Mouse (Mus musculus) CH12.LX (cell line): ENCODE data around the gene Kcnb1.

ENCODE experiments used
- BHLHE40 ChIP-seq: IDR thresholded peaks from 2 replicates; pipeline ENCODE4 v1.6.1; 2011; ENCODE audit warnings: mild to moderate bottlenecking, low read depth, low read length, improper control_type of control experiment
- CHD1 ChIP-seq: IDR thresholded peaks from 2 replicates; pipeline ENCODE4 v1.6.1; 2012; ENCODE audit warnings: low read depth, low read length, improper control_type of control experiment, inconsistent platforms
- CTCF ChIP-seq, 2 experiments: IDR thresholded peaks in 1 of 2; conservative IDR thresholded peaks in 1 of 2; 2 replicates each; pipeline ENCODE4 v1.5.1; 2011 to 2012; ENCODE audit warnings: low read depth in 2 of 2, low read length in 2 of 2, improper control_type of control experiment in 1 of 2, inconsistent platforms in 1 of 2, mild to moderate bottlenecking in 1 of 2, moderate library complexity in 1 of 2
- JUND ChIP-seq: conservative IDR thresholded peaks from 2 replicates; pipeline ENCODE4 v1.6.1; 2011; ENCODE audit warnings: low read depth, low read length, improper control_type of control experiment
- KAT2A ChIP-seq: IDR thresholded peaks from 2 replicates; pipeline ENCODE4 v1.6.1; 2012; ENCODE audit warnings: low read length, improper control_type of control experiment, inconsistent platforms; ENCODE audit not compliant: insufficient replicate concordance
- MAX ChIP-seq: IDR thresholded peaks from 2 replicates; pipeline ENCODE4 v1.6.1; 2011; ENCODE audit warnings: low read length, improper control_type of control experiment
- MAZ ChIP-seq: IDR thresholded peaks from 2 replicates; pipeline ENCODE4 v1.6.1; 2012; ENCODE audit warnings: low read depth, mild to moderate bottlenecking, inconsistent platforms, low read length, improper control_type of control experiment, moderate library complexity
- POLR2A ChIP-seq: IDR thresholded peaks from 2 replicates; pipeline ENCODE4 v1.6.1; 2011; ENCODE audit warnings: low read depth, mild to moderate bottlenecking, improper control_type of control experiment, low read length
- SMC3 ChIP-seq: IDR thresholded peaks from 2 replicates; pipeline ENCODE4 v1.6.1; 2011; ENCODE audit warnings: low read depth, low read length, improper control_type of control experiment
- TCF12 ChIP-seq: IDR thresholded peaks from 2 replicates; pipeline ENCODE4 v1.6.1; 2014; ENCODE audit warnings: low read depth, mild to moderate bottlenecking, inconsistent platforms, low read length, improper control_type of control experiment
- UBTF ChIP-seq: IDR thresholded peaks from 2 replicates; pipeline ENCODE4 v1.6.1; 2012; ENCODE audit warnings: low read depth, mild to moderate bottlenecking, inconsistent platforms, low read length, improper control_type of control experiment, moderate library complexity
- USF2 ChIP-seq: conservative IDR thresholded peaks from 2 replicates; pipeline ENCODE4 v1.6.1; 2011; ENCODE audit warnings: low read depth, low read length, improper control_type of control experiment
- ZKSCAN1 ChIP-seq: IDR thresholded peaks from 2 replicates; pipeline ENCODE4 v1.6.1; 2012; ENCODE audit warnings: low read depth, inconsistent platforms, low read length, improper control_type of control experiment, borderline replicate concordance
- ZMIZ1 ChIP-seq: IDR thresholded peaks from 2 replicates; pipeline ENCODE4 v1.6.1; 2012; ENCODE audit warnings: low read depth, mild to moderate bottlenecking, inconsistent platforms, low read length, improper control_type of control experiment

DNA sequence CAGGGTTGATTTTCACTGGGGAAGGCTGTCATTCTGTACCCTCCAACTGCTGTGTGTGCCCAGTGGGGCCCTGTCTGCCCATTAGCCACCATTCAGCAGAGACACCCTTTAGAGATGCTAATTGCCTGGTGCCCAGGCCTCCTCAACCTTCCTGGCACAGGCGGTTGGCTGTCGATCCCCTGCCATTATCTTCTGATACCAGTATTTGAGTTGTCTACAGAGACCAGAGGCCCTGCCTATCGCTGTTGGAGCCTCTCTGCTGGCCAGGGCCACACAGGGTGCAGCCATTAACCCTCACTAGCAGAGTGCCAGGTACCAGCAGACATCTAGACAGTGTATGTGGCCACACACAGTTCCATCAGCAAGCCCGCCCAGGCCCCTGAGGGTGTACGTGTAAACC lies 31.2 kb downstream of the Kcnb1 start:
- TF ChIP-seq SMC3 (no peak), BHLHE40 (no peak), ZMIZ1 (no peak), MAZ (no peak), CTCF (conservative IDR thresholded peaks at IDR 0.05 in 1 of 2, IDR thresholded peaks at IDR 0.05 in 1 of 2; ENCODE audit: low read depth in 2 of 2, low read length in 2 of 2) (no peak), ZKSCAN1 (no peak), CHD1 (no peak), POLR2A (no peak), KAT2A (no peak), USF2 (no peak), MAX (no peak), UBTF (no peak), JUND (no peak), TCF12 (no peak)
